Mouse (Mus musculus) myocyte (in vitro differentiated cells): ENCODE results near the gene Dnah2. TPM values are rescaled to one million over a fixed set of nuclear protein-coding genes. Genes with fewer than 3 reads are reported as not detected.
"Not testable (repeated sequence)": the region's sequence is repeated elsewhere in the genome, so short reads cannot be mapped to it uniquely, and the experiment has no call there.

Experiments used
- H3K27me3 ChIP-seq: one replicate; pipeline ENCODE4 v1.6.1; 2011; ENCODE audit not compliant: control insufficient read depth, insufficient read depth, insufficient read length
- H3K36me3 ChIP-seq: one replicate; pipeline ENCODE4 v1.6.1; 2011; ENCODE audit not compliant: control insufficient read depth, insufficient read depth
- H3K4me2 ChIP-seq: one replicate; pipeline ENCODE4 v1.6.1; 2011; ENCODE audit warnings: low read depth, control low read depth
- H3K4me3 ChIP-seq: one replicate; pipeline ENCODE4 v1.5.1; 2011; ENCODE audit warnings: mild to moderate bottlenecking, control low read depth, moderate library complexity
- H3K79me2 ChIP-seq: one replicate; pipeline ENCODE4 v1.6.1; 2011; ENCODE audit not compliant: control insufficient read depth, insufficient read depth
- H3ac ChIP-seq: one replicate; pipeline ENCODE4 v1.6.1; 2011; ENCODE audit not compliant: control insufficient read depth, insufficient read length
- CEBPB ChIP-seq: IDR thresholded peaks from 2 replicates; pipeline ENCODE4 v1.6.1; 2011; ENCODE audit warnings: mild to moderate bottlenecking, moderate library complexity; ENCODE audit not compliant: poor library complexity, insufficient read depth, severe bottlenecking
- E2F4 ChIP-seq: IDR thresholded peaks from one replicate; pipeline ENCODE4 v1.6.1; 2011; ENCODE audit warnings: mild to moderate bottlenecking, control low read depth, moderate library complexity; ENCODE audit not compliant: insufficient read depth
- MAX ChIP-seq: IDR thresholded peaks from one replicate; pipeline ENCODE4 v1.6.1; 2011; ENCODE audit warnings: low read depth, mild to moderate bottlenecking, control low read depth
- MYOD1 ChIP-seq, 3 experiments: IDR thresholded peaks; one replicate each; pipeline ENCODE4 v1.6.1; 2011; ENCODE audit warnings: control low read depth in 2 of 3, low read depth in 2 of 3, mild to moderate bottlenecking in 2 of 3, moderate library complexity in 1 of 3; ENCODE audit not compliant: insufficient read length in 2 of 3, control insufficient read depth in 1 of 3
- MYOG ChIP-seq, 3 experiments: IDR thresholded peaks; one replicate each; pipeline ENCODE4 v1.6.1; 2011; ENCODE audit warnings: control low read depth in 2 of 3, low read depth in 2 of 3, mild to moderate bottlenecking in 2 of 3; ENCODE audit not compliant: insufficient read length in 2 of 3, control insufficient read depth in 1 of 3, insufficient read depth in 1 of 3
- POLR2A ChIP-seq: IDR thresholded peaks from one replicate; pipeline ENCODE4 v1.6.1; 2011; ENCODE audit warnings: low read depth, mild to moderate bottlenecking, control low read depth, moderate library complexity; ENCODE audit not compliant: insufficient read length
- POLR2AphosphoS2 ChIP-seq: IDR thresholded peaks from one replicate; pipeline ENCODE4 v1.6.1; 2011; ENCODE audit warnings: low read depth, control low read depth; ENCODE audit not compliant: insufficient read length
- REST ChIP-seq: IDR thresholded peaks from one replicate; pipeline ENCODE4 v1.6.1; 2011; ENCODE audit warnings: mild to moderate bottlenecking, control low read depth, moderate library complexity; ENCODE audit not compliant: insufficient read depth, insufficient read length
- SRF ChIP-seq: IDR thresholded peaks from one replicate; pipeline ENCODE4 v1.6.1; 2011; ENCODE audit warnings: low read depth; ENCODE audit not compliant: control insufficient read depth, insufficient read length
- TCF12 ChIP-seq: IDR thresholded peaks from one replicate; pipeline ENCODE4 v1.6.1; 2011; ENCODE audit warnings: mild to moderate bottlenecking, control low read depth; ENCODE audit not compliant: poor library complexity, insufficient read depth, severe bottlenecking
- TCF3 ChIP-seq: IDR thresholded peaks from one replicate; pipeline ENCODE4 v1.6.1; 2011; ENCODE audit warnings: low read depth, control low read depth; ENCODE audit not compliant: insufficient read length
- USF1 ChIP-seq: IDR thresholded peaks from one replicate; pipeline ENCODE4 v1.6.1; 2011; ENCODE audit warnings: low read depth, mild to moderate bottlenecking, control low read depth, moderate library complexity
- polyA plus RNA-seq: library from polyadenylated mRNA; unstranded; fragments of >200 nt; fragmentation: generic; extraction: Trizol; gene quantifications from one replicate; pipeline ENCODE4 v1.2.1, GENCODE M21; 2012; ENCODE audit warnings: missing spikeins

Gene Dnah2
- polyA plus RNA-seq, 1 experiment = 0.24 TPM

DNA sequence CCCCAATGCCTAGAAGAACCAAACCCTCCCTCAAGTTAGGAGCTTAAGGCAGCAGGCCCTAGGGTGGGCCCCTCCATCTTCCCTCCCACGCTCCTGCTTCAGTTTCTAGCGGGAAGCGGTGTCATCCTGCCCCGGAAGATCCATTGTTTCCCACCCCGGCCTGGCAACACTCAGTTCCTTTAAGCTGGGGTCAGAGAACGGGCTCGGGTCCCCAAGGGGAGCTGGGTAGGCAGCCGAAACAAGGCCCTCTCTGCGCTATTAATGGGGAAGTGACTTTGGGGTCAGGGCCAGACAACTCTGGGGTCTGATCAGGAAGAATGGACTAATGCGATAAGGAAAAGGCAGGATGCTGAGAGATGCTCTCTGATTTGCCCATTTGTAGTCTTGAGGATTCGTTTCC, 152.1 kb downstream of the Dnah2 start:
- peaks cover 26% of the 10 kb centered on the region for H3K36me3 ChIP-seq
- H3K4me3 ChIP-seq = peak overlapping the region; percentile 81
- H3K27me3 ChIP-seq = no peaks in the 10 kb centered on the region
- TF ChIP-seq POLR2AphosphoS2 = peak; percentile 34
- no peak for TF ChIP-seq TCF12
- H3ac ChIP-seq = no peak overlapping the region
- peak overlapping the region; percentile 95 for H3K4me2 ChIP-seq
- peaks cover 15% of the 10 kb centered on the region for H3K79me2 ChIP-seq

DNA sequence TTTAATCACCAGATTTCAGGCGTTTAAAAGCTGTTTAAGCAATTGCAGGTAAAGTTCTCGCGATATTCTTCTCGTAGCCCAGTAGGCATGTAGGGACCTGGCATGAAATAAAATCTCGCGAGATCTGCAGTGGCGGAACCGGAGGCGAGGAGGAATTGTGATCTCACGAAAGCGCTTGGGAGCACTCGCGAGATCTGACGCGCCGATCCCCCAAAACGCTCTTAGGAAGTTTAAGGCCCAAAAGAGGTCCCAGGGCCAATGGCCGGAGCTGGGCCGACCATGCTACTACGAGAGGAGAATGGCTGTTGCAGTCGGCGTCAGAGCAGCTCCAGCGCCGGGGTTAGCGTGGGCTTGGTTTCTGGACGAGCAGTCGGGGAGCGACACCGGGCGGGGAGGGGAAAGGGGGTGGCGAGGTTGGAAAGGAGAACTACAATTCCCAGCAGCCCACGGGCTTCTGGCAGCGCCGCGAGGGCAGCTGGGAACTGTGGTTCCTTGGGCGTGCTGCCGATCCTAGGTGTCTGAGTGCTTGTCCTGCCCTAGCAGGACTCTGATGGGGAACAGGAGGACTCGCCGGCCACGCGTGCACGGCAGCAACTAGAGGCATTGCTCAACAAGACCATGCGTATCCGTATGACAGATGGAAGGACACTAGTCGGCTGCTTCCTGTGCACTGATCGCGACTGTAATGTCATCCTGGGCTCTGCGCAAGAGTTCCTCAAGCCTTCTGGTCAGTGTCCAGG, 153.1 kb downstream of the Dnah2 start:
- TF ChIP-seq MYOD1 (IDR thresholded peaks at IDR 0.05; ENCODE audit: control insufficient read depth in 1 of 3, insufficient read length in 2 of 3, low read depth in 2 of 3) (peak in 1 of 3 experiments; percentile 16), MYOG (IDR thresholded peaks at IDR 0.05; ENCODE audit: control insufficient read depth in 1 of 3, insufficient read depth in 1 of 3, insufficient read length in 2 of 3, low read depth in 2 of 3) (peak in 1 of 3 experiments; percentile 9), POLR2A (peak; percentile 77), MAX (no peak), POLR2AphosphoS2 (peak; percentile 97)
- H3ac ChIP-seq = peak overlapping the region; percentile 85
- H3K36me3 ChIP-seq = peaks cover 17% of the 10 kb centered on the region
- H3K27me3 ChIP-seq = no peaks in the 10 kb centered on the region
- H3K4me2 ChIP-seq = peak overlapping the region; percentile 95
- H3K79me2 ChIP-seq = peaks cover 15% of the 10 kb centered on the region
- peak overlapping the region; percentile 81 for H3K4me3 ChIP-seq

DNA sequence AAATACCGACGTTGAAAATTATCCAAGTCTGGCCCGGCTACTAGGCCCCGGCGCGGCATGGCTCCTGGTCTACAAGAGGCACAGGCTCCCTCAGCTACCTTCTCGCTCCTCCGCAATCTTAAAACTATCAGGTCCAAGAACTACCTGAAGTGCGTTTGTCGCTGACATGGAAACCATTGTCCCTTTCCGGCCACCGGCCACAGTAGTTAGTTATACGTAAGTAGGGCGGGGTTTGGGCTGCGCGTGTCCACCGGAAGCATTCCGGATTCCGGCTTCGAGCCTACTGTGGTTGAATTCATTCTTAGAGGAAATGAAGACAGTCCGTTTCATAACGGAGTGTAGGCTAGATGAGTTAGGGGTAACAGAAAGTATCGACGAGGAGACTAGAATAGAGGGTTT, 153.7 kb downstream of the Dnah2 start, which contains the start of the genes Naa38 and Cyb5d1:
Gene Naa38, plus strand, starts transcription at position 253 of the 399 bp plus-strand sequence.
Gene Cyb5d1, minus strand, starts transcription at position 397 of the 399 bp plus-strand sequence.
- H3K36me3 ChIP-seq = peaks cover 11% of the 10 kb centered on the region
- H3K79me2 ChIP-seq = peaks cover 15% of the 10 kb centered on the region
- peak; percentile 13 for TF ChIP-seq USF1
- not testable (repeated sequence) for H3K27me3 ChIP-seq
- H3K4me3 ChIP-seq = peak within 1 kb of the TSS; percentile 81
- H3K4me2 ChIP-seq = peak within 1 kb of the TSS; percentile 95
- peak within 1 kb of the TSS; percentile 85 for H3ac ChIP-seq

DNA sequence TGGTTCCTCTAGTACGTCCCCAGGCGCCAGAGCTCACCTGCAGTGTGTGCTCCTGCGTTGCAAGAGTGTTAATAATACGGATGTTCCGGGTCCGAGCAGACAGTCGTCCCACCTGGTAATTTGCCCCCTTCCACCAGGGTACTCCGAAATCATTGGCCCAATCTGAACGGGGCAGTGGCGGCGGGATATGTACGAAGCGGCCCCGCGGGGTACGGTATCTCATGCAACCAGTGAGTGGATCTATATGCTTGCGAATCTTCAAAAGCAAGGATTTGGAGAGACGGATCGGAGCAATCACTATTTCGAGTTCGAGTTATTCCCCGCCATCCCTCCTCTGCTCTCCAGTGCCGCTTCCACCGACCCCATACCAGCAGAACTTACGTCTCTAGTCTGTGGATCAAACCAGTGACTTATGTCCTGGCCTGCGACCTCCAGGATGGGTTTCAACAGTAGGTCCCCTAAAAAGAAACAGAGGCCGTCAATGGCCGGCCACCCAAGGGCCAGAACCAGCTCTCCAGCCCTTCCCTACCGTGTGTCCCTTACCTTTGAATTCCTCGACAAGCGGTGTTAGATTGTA, 154.2 kb downstream of the Dnah2 start:
- not testable (repeated sequence) for H3K36me3 ChIP-seq, H3K27me3 ChIP-seq
- peaks cover 15% of the 10 kb centered on the region for H3K79me2 ChIP-seq
- H3K4me2 ChIP-seq = peak overlapping the region; percentile 76
- H3ac ChIP-seq = peak overlapping the region; percentile 85
- H3K4me3 ChIP-seq = peak overlapping the region; percentile 81

DNA sequence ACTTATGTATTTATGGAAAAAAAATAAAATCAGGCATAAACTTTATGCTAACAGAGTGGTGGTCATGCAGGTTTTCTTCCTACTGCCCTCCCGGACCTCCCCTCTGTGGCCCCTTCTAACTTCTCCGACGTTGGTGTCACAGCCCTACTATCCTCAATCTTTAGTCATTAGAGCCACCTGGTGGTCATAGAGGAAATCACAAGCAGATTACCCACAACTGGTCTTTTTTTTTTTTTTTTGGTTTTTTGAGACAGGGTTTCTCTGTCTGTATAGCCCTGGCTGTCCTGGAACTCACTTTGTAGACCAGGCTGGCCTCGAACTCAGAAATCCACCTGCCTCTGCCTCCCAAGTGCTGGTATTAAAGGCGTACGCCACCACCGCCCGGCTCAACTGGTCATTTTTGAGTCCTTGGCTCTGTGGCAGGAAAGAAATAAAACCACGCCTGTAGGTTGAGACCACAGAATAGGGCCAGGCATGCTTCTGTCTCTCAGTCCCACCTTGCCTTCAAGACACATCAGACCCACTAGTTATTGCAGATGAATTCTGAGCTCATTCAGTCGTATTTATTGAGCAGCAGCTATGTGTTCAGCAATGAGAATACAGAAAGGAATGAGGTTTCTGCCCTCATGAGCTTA, 158.4 kb downstream of the Dnah2 start:
- TF ChIP-seq POLR2AphosphoS2 (no peak), MAX (no peak), TCF3 (no peak), TCF12 (no peak), SRF (no peak), MYOG (IDR thresholded peaks at IDR 0.05; ENCODE audit: control insufficient read depth in 1 of 3, insufficient read depth in 1 of 3, insufficient read length in 2 of 3, low read depth in 2 of 3) (no peak), REST (no peak), USF1 (no peak), CEBPB (no peak), POLR2A (no peak), E2F4 (no peak), MYOD1 (IDR thresholded peaks at IDR 0.05; ENCODE audit: control insufficient read depth in 1 of 3, insufficient read length in 2 of 3, low read depth in 2 of 3) (no peak)
- Histone ChIP-seq H3ac (no peak overlapping the region), H3K36me3 (no peaks in the 10 kb centered on the region), H3K4me3 (no peak overlapping the region), H3K4me2 (peak overlapping the region; percentile 42), H3K27me3 (no peaks in the 10 kb centered on the region), H3K79me2 (peaks cover 15% of the 10 kb centered on the region)
